Mouse (Mus musculus) midbrain, embryonic 11.5 days (tissue): ENCODE measurements at regions not wholly inside any gene's neighbourhood (a gene's known extent, or its start where the extent isn't known, plus 50 kb on each side); places are given as distances from the start of the nearest gene placed in this dataset.

Source experiments
- ATAC-seq: fragments of 200-750 bp; cut with Nextera tagmentation; 2 replicates; pipeline ENCODE4 v1.8.0; 2017; ENCODE audit warnings: moderate TSS enrichment, moderate library complexity; ENCODE audit not compliant: low FRiP score
- DNase-seq: peaks from one replicate; pipeline ENCODE4 v3.0.0; 2015; ENCODE audit warnings: low spot score; ENCODE audit errors: missing footprints
- H3K27ac ChIP-seq: fragments of 300-500 bp; sonication (generic); 2 replicates; pipeline ENCODE4 v1.5.1; 2014; ENCODE audit warnings: low read depth, low read length
- H3K27me3 ChIP-seq: fragments of 300-500 bp; sonication (generic); 2 replicates; pipeline ENCODE4 v1.6.1; 2014; ENCODE audit warnings: mild to moderate bottlenecking, low read length, moderate library complexity, mixed read lengths; ENCODE audit not compliant: control insufficient read depth, insufficient read depth
- H3K36me3 ChIP-seq: fragments of 300-500 bp; sonication (generic); 2 replicates; pipeline ENCODE4 v1.6.1; 2014; ENCODE audit warnings: mild to moderate bottlenecking, low read length, moderate library complexity, mixed read lengths; ENCODE audit not compliant: control insufficient read depth, insufficient read depth
- H3K4me1 ChIP-seq: fragments of 300-500 bp; sonication (generic); 2 replicates; pipeline ENCODE4 v1.6.1; 2014; ENCODE audit warnings: low read length; ENCODE audit not compliant: control insufficient read depth, insufficient read depth
- H3K4me2 ChIP-seq: fragments of 300-500 bp; sonication (generic); 2 replicates; pipeline ENCODE4 v1.6.1; 2014; ENCODE audit warnings: mild to moderate bottlenecking, moderate library complexity
- H3K4me3 ChIP-seq: fragments of 300-500 bp; sonication (generic); 2 replicates; pipeline ENCODE4 v1.5.1; 2014; ENCODE audit warnings: low read depth, low read length
- H3K9ac ChIP-seq: fragments of 300-500 bp; sonication (generic); 2 replicates; pipeline ENCODE4 v1.6.1; 2014; ENCODE audit warnings: low read length
- H3K9me3 ChIP-seq: fragments of 300-500 bp; sonication (generic); 2 replicates; pipeline ENCODE4 v1.6.1; 2016; ENCODE audit warnings: low read length; ENCODE audit not compliant: control insufficient read depth
- WGBS: fragments of 180-500 bp; shearing (Covaris S2); extraction: QIAGEN DNeasy Blood & Tissue Kit; methylation state at CpG from one replicate; pipeline ENCODE4 v1.1.7; 2014; 5-methylcytosine and 5-hydroxymethylcytosine counted together

- Histone ChIP-seq H3K4me3 (no peak overlapping the region), H3K36me3 (no peaks in the 10 kb centered on the region), H3K9ac (no peak overlapping the region), H3K9me3 (no peaks in the 10 kb centered on the region), H3K27me3 (peaks cover 13% of the 10 kb centered on the region), H3K4me2 (no peak overlapping the region), H3K4me1 (peaks cover 20% of the 10 kb centered on the region), H3K27ac (no peak overlapping the region)
- ATAC-seq (no peak), DNase-seq (peak; percentile 83)
- 45% methylated on average over 6 of the region's 6 CpGs for WGBS
Observed at GRCm38 (mm10) chr2:72674856-72675440, 199.0 kb downstream of the Cdca7 start.

- H3K9ac ChIP-seq = no peak overlapping the region
- H3K4me3 ChIP-seq = no peak overlapping the region
- DNase-seq = no peak
- H3K27me3 ChIP-seq = no peaks in the 10 kb centered on the region; the same call in 1 of the 2 replicates
- peaks cover 19% of the 10 kb centered on the region for H3K4me1 ChIP-seq
- no peaks in the 10 kb centered on the region for H3K9me3 ChIP-seq
- no peaks in the 10 kb centered on the region for H3K36me3 ChIP-seq
- ATAC-seq = no peak
- H3K27ac ChIP-seq = no peak overlapping the region
- 90% methylated on average over 8 of the region's 8 CpGs for WGBS
- H3K4me2 ChIP-seq = no peak overlapping the region
Observed at GRCm38 (mm10) chr2:72677731-72678130, 201.8 kb downstream of the Cdca7 start.

DNA sequence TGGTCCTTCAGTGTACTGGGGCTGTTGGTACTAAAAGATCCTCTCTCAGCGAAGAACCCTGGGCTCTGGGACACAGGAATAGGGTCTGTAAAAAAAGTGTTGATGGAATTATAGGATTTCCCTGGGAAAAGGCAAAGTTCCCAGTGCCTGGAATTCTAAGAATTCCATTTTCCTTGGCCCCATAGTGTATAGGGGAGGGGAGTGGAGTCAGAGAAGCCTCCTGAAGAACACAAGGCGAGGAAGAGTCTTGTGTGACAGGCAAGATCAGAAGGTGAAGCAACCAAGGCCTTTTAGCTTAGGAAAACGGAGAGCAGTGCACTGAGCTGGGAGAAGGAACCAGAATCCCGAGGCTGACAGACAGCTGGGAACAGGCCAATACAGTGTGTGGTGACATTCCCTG lies 212.1 kb downstream of the Cdca7 start:
- H3K4me3 ChIP-seq = no peak overlapping the region
- H3K9ac ChIP-seq = no peak overlapping the region
- DNase-seq (no peak), ATAC-seq (no peak)
- WGBS = 70% methylated on average over 4 of the region's 4 CpGs
- no peaks in the 10 kb centered on the region for H3K36me3 ChIP-seq
- no peak overlapping the region for H3K4me2 ChIP-seq
- H3K27me3 ChIP-seq = no peaks in the 10 kb centered on the region
- H3K9me3 ChIP-seq = no peaks in the 10 kb centered on the region
- H3K4me1 ChIP-seq = no peaks in the 10 kb centered on the region
- H3K27ac ChIP-seq = no peak overlapping the region

- Histone ChIP-seq H3K27me3 (no peaks in the 10 kb centered on the region), H3K27ac (no peak overlapping the region), H3K9ac (no peak overlapping the region), H3K4me2 (no peak overlapping the region), H3K36me3 (no peaks in the 10 kb centered on the region), H3K9me3 (no peaks in the 10 kb centered on the region), H3K4me1 (no peaks in the 10 kb centered on the region), H3K4me3 (no peak overlapping the region)
- ATAC-seq (no peak), DNase-seq (peak; percentile 89)
- WGBS = 70% methylated on average over 1 of the region's 1 CpGs
Observed at GRCm38 (mm10) chr2:72701081-72701480, 225.1 kb downstream of the Cdca7 start.

- H3K9ac ChIP-seq = no peak overlapping the region
- no peak overlapping the region for H3K4me3 ChIP-seq
- 82% methylated on average over 11 of the region's 11 CpGs for WGBS
- H3K27ac ChIP-seq = no peak overlapping the region
- H3K4me2 ChIP-seq = no peak overlapping the region
- no peaks in the 10 kb centered on the region for H3K4me1 ChIP-seq
- no peak for ATAC-seq
- H3K27me3 ChIP-seq = no peaks in the 10 kb centered on the region
- H3K36me3 ChIP-seq = no peaks in the 10 kb centered on the region
- DNase-seq = no peak
- no peaks in the 10 kb centered on the region for H3K9me3 ChIP-seq
Observed at GRCm38 (mm10) chr2:72703238-72703637, 227.3 kb downstream of the Cdca7 start.

GRCm38 (mm10) chr2:72707676-72708659 lies 232.0 kb downstream of the Cdca7 start:
- ATAC-seq = no peak
- no peaks in the 10 kb centered on the region for H3K9me3 ChIP-seq

DNA sequence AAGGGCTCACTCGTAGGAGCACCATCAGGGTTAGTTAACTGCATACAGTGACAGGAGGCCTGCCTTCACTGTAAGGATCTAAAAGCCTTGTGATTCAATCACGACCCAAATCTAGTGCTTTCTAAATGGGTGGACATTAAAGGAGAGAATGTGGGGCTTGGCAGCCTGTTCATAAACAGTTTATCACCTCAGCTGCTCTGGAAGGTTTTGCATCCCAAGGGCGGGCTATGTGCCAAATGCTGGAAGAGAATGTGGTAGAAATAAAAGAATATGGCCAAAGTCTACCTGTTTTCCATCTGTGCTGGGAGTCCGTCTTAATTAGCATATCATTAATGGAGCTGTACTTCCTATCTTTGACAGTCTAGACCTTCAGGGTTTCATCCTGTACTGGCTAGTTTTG lies 241.0 kb downstream of the Cdca7 start:
- no peak overlapping the region for H3K9ac ChIP-seq
- H3K36me3 ChIP-seq = no peaks in the 10 kb centered on the region
- no peak overlapping the region for H3K27ac ChIP-seq
- no peak for DNase-seq
- no peaks in the 10 kb centered on the region for H3K9me3 ChIP-seq
- ATAC-seq = no peak
- no peak overlapping the region for H3K4me2 ChIP-seq
- no peak overlapping the region for H3K4me3 ChIP-seq
- WGBS = 90% methylated on average over 4 of the region's 4 CpGs
- H3K4me1 ChIP-seq = no peaks in the 10 kb centered on the region
- no peaks in the 10 kb centered on the region for H3K27me3 ChIP-seq

More at GRCm38 (mm10) chr2:72707676-72708659, 232.0 kb downstream of the Cdca7 start:
- no peak overlapping the region for H3K4me2 ChIP-seq
- no peaks in the 10 kb centered on the region for H3K27me3 ChIP-seq
- whole genome bisulfite sequencing = 79% methylated on average over 13 of the region's 13 CpGs
- DNase-seq = no peak
- H3K4me1 ChIP-seq = no peaks in the 10 kb centered on the region
- no peak overlapping the region for H3K9ac ChIP-seq
- H3K36me3 ChIP-seq = no peaks in the 10 kb centered on the region
- H3K4me3 ChIP-seq = no peak overlapping the region
- no peak overlapping the region for H3K27ac ChIP-seq

- no peak overlapping the region for H3K27ac ChIP-seq
- no peaks in the 10 kb centered on the region for H3K9me3 ChIP-seq
- H3K27me3 ChIP-seq = no peaks in the 10 kb centered on the region
- H3K4me2 ChIP-seq = no peak overlapping the region
- DNase-seq = peak; percentile 89
- no peak overlapping the region for H3K9ac ChIP-seq
- no peak for ATAC-seq
- H3K4me3 ChIP-seq = no peak overlapping the region
- 52% methylated on average over 3 of the region's 3 CpGs for WGBS
- no peaks in the 10 kb centered on the region for H3K36me3 ChIP-seq
- H3K4me1 ChIP-seq = no peaks in the 10 kb centered on the region
Observed at GRCm38 (mm10) chr2:72728699-72729098, 251.5 kb downstream of the Sp3 start.

GRCm38 (mm10) chr2:72733371-72733770 lies 246.9 kb downstream of the Sp3 start:
- Histone ChIP-seq H3K4me2 (no peak overlapping the region), H3K9ac (no peak overlapping the region), H3K27me3 (no peaks in the 10 kb centered on the region), H3K27ac (no peak overlapping the region), H3K36me3 (no peaks in the 10 kb centered on the region), H3K4me1 (no peaks in the 10 kb centered on the region), H3K4me3 (no peak overlapping the region), H3K9me3 (no peaks in the 10 kb centered on the region)
- ATAC-seq (no peak), DNase-seq (no peak)
- 70% methylated on average over 3 of the region's 3 CpGs for WGBS
